20 mouse cellular contexts compared by ENCODE assay signal in genomic region chr14:86453142-86453541, GRCm38 (mm10).
A peak's percentile ranks its signal among the peaks of the same experiment; 100 is the strongest.
DNase-seq lines count a peak whose midpoint lies in the region; ATAC-seq and TF ChIP-seq lines count a peak whose summit lies in the region.
"Had no signal": no experiment of that assay in that cellular context is flagged by ENCODE, and none has a peak within 500 bp of the region (broad histone marks: within the 10 kb centered on the region; RNA-seq: fewer than 3 reads in every experiment).

No protein-coding gene starts in this region.

- H3K4me3 ChIP-seq in heart, embryonic 15.5 days, result no peak overlapping the region
- H3K4me3 ChIP-seq in kidney, embryonic 15.5 days (replicated peaks), result no peak overlapping the region
- no peak overlapping the region for H3K4me3 ChIP-seq in lung, postnatal 0 days (ENCODE audit: low read depth, low read length)
- H3K4me3 ChIP-seq in lung, adult 2 months (replicated peaks; ENCODE audit: extremely low read depth, low read depth, low read length), result no peak overlapping the region
- H3K4me3 ChIP-seq: embryonic facial prominence, embryonic 10.5 days; forebrain, embryonic 13.5 days; hindbrain, embryonic 15.5 days had no signal

- no peak for TF ChIP-seq CTCF in lung, postnatal 0 days (IDR thresholded peaks at IDR 0.05)
- TF ChIP-seq CTCF in lung, adult 2 months (IDR thresholded peaks at IDR 0.05; ENCODE audit: insufficient read depth, low read length), result no peak

- no peaks in the 10 kb centered on the region for H3K4me1 ChIP-seq in heart, embryonic 15.5 days (replicated peaks)
- H3K4me1 ChIP-seq in kidney, embryonic 15.5 days, result no peaks in the 10 kb centered on the region
- H3K4me1 ChIP-seq in lung, postnatal 0 days (ENCODE audit: insufficient read depth, low read depth, low read length), result no peaks in the 10 kb centered on the region
- H3K4me1 ChIP-seq in lung, adult 2 months (ENCODE audit: control insufficient read depth, insufficient read depth, low read length), result no peaks in the 10 kb centered on the region; the same call in none of the 2 replicates
- H3K4me1 ChIP-seq: embryonic facial prominence, embryonic 10.5 days; forebrain, embryonic 13.5 days; hindbrain, embryonic 15.5 days had no signal

- ATAC-seq in heart, embryonic 15.5 days (replicated peaks; ENCODE audit: insufficient number of reproducible peaks, insufficient read depth, low FRiP score, low read depth), result no peak
- ATAC-seq in kidney, embryonic 15.5 days (replicated peaks; ENCODE audit: low FRiP score), result no peak
- ATAC-seq in lung, postnatal 0 days, result peak; percentile 18; the same call in 1 of the 2 replicates
- ATAC-seq: CD4-positive, CD25-positive, alpha-beta regulatory T cell, adult 4 months; forebrain, embryonic 13.5 days; forebrain, postnatal 0 days had no signal

- TF ChIP-seq EP300 in lung, postnatal 0 days (IDR thresholded peaks at IDR 0.05), result peak; percentile 88

- no peak overlapping the region for H3K9ac ChIP-seq in heart, embryonic 15.5 days
- H3K9ac ChIP-seq in kidney, embryonic 15.5 days, result no peak overlapping the region
- no peak overlapping the region for H3K9ac ChIP-seq in lung, postnatal 0 days (replicated peaks; ENCODE audit: low read depth)
- H3K9ac ChIP-seq: forebrain, embryonic 13.5 days; forebrain, postnatal 0 days; hindbrain, embryonic 15.5 days had no signal

- no peaks in the 10 kb centered on the region for H3K36me3 ChIP-seq in heart, embryonic 15.5 days
- H3K36me3 ChIP-seq in kidney, embryonic 15.5 days, result no peaks in the 10 kb centered on the region
- no peaks in the 10 kb centered on the region for H3K36me3 ChIP-seq in lung, postnatal 0 days (ENCODE audit: insufficient read depth, low read length)
- H3K36me3 ChIP-seq: embryonic facial prominence, embryonic 10.5 days; G1E; hindbrain, embryonic 15.5 days had no signal

- 47% methylated on average over 2 of the region's 2 CpGs for WGBS in heart, embryonic 15.5 days
- 55% methylated on average over 2 of the region's 2 CpGs for WGBS in kidney, embryonic 15.5 days
- 37% methylated on average over 2 of the region's 2 CpGs for WGBS in lung, postnatal 0 days
- 34% methylated on average over 2 of the region's 2 CpGs for WGBS in lung, adult 2 months

- H3K4me2 ChIP-seq in heart, embryonic 15.5 days, result no peak overlapping the region
- H3K4me2 ChIP-seq in kidney, embryonic 15.5 days, result no peak overlapping the region
- H3K4me2 ChIP-seq in lung, postnatal 0 days (replicated peaks; ENCODE audit: low read depth, low read length), result no peak overlapping the region
- H3K4me2 ChIP-seq: forebrain, embryonic 13.5 days; hindbrain, embryonic 15.5 days had no signal

- peak overlapping the region; percentile 31; the same call in 1 of the 2 replicates for H3K27ac ChIP-seq in heart, embryonic 15.5 days
- H3K27ac ChIP-seq in kidney, embryonic 15.5 days, result peak overlapping the region; percentile 33; the same call in 1 of the 2 replicates
- H3K27ac ChIP-seq in lung, postnatal 0 days (ENCODE audit: low read length), result no peak overlapping the region
- H3K27ac ChIP-seq: embryonic facial prominence, embryonic 10.5 days; forebrain, embryonic 13.5 days; hindbrain, embryonic 15.5 days had no signal

- peak; percentile 21 for DNase-seq in heart, adult 11 months
- DNase-seq in heart, adult 9 months (ENCODE audit: low spot score in 2 of 2), result no peak
- DNase-seq in heart, adult 8-10 months (ENCODE audit: low spot score), result no peak
- no peak for DNase-seq in kidney, postnatal 36 days
- DNase-seq in lung, postnatal 0 days (ENCODE audit: low spot score), result peak; percentile 42
- DNase-seq in lung, adult 2 months, result no peak
- DNase-seq: adrenal gland, adult 8-10 months; adrenal gland, postnatal 36 days; B cell, adult 2 months; cerebellum, adult 2 months; cerebellum, postnatal 10 days; forebrain, postnatal 0 days; gastrocnemius, postnatal 14 days had no signal

- no peaks in the 10 kb centered on the region for H3K27me3 ChIP-seq in heart, embryonic 15.5 days
- no peaks in the 10 kb centered on the region for H3K27me3 ChIP-seq in kidney, embryonic 15.5 days
- no peaks in the 10 kb centered on the region for H3K27me3 ChIP-seq in lung, postnatal 0 days (replicated peaks; ENCODE audit: insufficient read depth, low read length)
- H3K27me3 ChIP-seq: forebrain, embryonic 13.5 days; hindbrain, embryonic 15.5 days had no signal

- H3K9me3 ChIP-seq in heart, embryonic 15.5 days (replicated peaks), result no peaks in the 10 kb centered on the region
- no peaks in the 10 kb centered on the region for H3K9me3 ChIP-seq in kidney, embryonic 15.5 days (replicated peaks)
- H3K9me3 ChIP-seq in lung, postnatal 0 days (ENCODE audit: low read length), result no peaks in the 10 kb centered on the region
- H3K9me3 ChIP-seq: embryonic facial prominence, embryonic 10.5 days; forebrain, embryonic 13.5 days; hindbrain, embryonic 15.5 days had no signal

- TF ChIP-seq POLR2A in lung, adult 2 months (IDR thresholded peaks at IDR 0.05; ENCODE audit: borderline replicate concordance, extremely low read depth, low read depth, low read length), result no peak

Comparison
In these comparisons a context has a peak if more than half of its experiments do, and no peak if none do; other contexts are left out.
1. DNase-seq: peak in heart, adult 11 months (single experiment) and lung, postnatal 0 days (single experiment); none in heart, adult 9 months (0 of 2), heart, adult 8-10 months (single experiment), kidney, postnatal 36 days (0 of 2) and lung, adult 2 months (single experiment).